Mouse (Mus musculus) mesoderm, embryonic 11.5 days (tissue): ENCODE results near the gene Trp53bp2.

Experiments used
- DNase-seq: peaks from one replicate; pipeline ENCODE4 v3.0.0-alpha.2; 2012; ENCODE audit warnings: low read depth, low spot score

The Trp53bp2 gene

DNA sequence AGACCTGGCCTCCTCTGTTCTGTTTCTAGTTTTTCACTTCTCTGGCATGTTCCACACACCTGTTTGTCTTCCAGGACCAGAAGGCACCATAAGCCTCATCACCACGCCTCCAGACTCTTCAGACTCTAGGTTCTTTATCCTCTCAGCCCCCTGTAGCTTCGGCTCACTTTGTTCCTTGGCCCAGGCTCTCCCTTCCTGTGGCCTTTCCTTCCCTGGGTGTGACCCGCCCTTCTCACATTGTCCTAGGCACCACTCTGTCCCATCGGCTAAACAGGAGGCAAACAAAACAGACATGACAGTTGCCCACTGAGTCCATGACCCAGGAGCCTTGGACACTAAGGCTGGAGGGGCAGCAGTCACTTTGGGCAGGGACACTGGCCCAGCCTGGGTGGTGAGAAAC, 91.3 kb downstream of the Trp53bp2 start:
- no peak for DNase-seq

DNA sequence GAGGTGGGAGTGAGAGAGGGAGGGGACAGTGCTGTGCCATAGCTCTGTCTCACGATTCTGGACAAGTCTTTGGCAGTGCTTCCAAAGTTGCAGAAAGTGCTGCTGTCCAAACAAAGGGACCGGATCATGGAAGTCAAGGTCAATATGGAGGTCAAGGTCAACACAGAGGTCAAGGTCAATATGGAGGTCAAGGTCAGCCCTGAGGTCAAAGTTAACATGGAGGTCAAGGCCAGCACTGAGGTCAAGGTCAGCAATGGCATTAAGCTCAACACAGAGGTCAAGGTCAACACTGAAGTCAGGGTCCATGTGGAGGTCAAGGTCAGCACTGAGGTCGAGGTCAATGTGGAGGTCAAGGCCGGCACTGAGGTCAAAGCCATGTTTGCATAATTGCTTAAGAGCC, 91.9 kb downstream of the Trp53bp2 start:
- DNase-seq: peak; percentile 60

DNA sequence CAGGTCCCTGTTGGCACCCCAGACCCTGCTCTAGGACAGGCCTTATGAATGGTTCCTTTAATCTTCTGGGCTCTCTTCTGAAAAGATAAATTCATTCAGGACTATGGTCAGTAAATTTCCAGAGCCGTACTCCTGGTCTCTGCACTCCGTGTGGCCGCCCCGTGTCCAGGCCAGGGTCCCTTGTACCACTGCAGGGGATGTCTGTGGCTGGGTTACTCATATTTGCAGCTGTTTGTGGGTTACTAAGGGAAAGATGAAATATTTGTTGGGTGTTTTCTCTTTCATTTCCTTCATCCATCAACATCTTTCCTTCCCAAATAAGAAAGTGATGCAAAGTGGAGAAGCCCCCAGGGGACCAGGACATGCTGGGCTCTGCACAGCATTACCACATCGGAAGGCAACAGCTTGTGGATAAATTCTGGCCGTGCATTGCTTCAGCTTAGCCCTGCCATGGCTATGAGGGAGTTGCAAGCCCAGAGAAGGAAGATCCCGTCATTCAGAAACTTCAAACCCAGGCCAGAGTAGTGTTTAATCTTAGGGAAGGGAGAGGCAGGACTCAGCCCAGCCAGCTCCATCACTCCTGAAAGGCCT, 92.9 kb downstream of the Trp53bp2 start:
- no peak for DNase-seq

DNA sequence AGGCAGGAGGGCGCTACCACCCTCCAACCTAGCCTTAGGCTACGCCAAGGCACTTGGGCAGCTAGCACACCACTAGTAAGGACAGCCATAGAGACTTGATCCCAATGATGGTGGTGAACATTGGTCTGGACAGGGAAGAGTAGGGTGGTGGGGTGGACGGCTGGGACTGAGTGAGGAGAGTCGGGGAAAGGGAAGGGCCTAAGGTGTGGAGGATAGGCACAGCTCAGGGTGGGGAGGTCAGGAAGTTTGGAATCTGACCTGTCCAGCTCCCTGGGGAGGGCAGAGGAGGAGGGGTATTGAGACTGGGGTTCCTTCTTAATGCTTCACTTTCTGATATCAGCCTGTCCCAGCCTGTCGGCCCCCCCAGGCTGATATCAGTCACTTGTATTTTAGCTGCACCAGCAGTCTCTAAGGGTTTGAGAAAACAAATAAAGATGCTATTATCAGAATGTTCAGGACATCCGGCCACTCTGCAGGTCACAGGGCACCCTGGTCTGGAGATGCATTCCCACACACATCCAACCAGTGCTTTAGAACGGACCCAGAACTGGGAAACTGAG, 93.6 kb downstream of the Trp53bp2 start:
- DNase-seq: no peak

DNA sequence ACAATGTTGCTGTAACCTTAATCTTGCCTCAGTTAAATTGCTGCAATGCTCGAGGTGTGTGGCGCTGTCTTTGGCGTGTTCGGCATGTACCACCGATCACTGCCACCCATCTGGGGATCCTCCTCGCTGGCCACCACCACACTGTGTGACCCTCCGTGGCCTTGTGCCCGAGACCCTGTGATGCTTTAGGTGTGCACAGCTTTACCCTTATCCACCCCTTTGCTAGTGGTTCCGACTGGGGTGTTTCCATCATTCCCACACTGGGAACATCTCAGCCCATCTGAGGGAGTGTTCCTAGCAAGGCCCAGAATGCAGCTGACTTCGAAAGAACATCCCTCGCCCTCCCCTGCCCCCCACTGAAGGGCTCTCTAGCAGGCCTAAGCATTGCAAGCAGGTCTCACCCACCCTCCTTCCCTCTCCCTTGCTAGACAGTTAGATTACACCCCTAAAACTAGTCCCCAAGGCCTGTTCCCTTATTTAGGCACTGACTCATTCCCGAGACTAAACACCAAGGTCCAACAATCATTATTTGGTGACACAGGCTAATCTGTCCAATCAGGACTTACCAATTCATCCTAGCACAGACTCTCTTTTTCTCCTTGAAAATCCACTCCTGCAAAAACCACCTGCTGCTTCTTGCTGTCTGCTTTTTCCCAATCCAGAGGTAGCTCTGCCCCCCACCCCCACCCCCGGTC, 94.4 kb downstream of the Trp53bp2 start:
- DNase-seq: no peak

DNA sequence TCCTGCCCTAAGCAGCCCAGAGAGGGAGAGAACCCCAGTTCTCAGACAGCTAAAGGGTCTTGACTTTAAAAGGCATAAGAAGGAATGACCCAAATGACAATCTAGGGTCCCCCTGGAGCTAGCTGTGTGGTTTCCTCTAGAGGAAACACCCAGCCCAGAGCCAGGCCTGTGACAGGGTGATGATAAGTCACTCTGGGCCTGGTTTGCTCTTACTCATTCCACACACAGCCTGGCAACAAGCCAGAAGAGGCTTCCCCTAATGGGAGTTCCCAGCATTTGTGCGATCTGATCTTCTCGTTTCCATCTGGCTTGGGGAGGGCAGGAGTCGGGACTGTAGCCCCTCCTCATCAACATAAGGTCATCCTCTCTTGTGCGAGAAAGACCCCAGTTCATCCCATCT, 95.3 kb downstream of the Trp53bp2 start:
- no peak for DNase-seq

DNA sequence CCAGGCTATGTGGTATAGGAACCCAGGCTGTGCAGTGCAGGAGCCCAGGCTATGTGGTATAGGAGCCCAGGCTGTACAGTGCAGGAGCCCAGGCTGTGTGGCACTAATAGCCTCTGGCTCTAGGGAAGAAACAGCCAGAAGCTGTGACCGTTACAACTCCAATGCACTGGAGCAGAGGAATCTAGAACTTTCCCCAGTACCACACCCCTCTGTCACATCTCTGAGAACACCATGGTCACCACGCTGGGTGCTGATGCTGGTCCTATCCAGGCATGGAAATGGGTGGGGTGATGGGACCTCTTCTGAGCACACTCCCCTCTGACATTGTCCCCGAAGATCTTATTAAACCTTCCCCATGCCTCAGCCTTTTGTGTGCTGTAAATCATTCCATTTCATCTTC, 96.3 kb downstream of the Trp53bp2 start:
- DNase-seq: no peak

DNA sequence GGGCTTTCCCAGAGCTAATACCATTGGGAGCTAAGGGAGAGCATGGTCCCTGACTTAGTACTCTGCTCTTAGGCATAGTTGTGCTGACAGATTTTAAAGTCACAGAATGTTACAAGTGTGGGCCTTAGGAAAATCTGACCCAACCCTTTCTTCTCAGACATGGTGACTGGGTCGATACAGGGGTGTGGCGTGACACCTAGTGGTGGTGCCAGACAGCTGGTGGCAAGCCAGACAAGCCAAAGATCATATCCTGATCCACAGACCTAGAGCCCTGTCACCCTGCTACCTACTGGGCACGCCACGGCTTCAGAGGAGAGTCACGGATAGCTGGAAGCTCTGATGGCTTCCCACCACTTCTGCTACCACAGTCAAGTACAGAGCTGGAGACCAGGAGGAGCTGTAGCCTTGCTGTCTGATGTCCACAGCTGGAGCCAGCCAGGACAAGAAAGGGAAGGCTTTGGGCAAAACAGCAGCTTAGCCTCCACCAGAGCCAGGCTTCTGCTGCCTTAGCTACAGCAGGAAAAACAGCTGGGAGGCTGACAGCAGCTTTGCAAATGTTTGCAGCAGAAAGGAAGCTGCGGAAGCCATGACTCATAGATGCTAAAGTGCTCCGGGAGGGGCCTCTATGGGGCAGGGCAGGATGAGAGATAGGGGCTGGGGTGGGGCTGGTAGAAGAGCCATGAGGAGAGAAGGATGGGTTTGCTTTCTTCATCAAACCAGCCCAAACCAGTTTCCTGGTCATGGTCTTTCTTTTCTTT, 97.4 kb downstream of the Trp53bp2 start:
- DNase-seq: no peak

DNA sequence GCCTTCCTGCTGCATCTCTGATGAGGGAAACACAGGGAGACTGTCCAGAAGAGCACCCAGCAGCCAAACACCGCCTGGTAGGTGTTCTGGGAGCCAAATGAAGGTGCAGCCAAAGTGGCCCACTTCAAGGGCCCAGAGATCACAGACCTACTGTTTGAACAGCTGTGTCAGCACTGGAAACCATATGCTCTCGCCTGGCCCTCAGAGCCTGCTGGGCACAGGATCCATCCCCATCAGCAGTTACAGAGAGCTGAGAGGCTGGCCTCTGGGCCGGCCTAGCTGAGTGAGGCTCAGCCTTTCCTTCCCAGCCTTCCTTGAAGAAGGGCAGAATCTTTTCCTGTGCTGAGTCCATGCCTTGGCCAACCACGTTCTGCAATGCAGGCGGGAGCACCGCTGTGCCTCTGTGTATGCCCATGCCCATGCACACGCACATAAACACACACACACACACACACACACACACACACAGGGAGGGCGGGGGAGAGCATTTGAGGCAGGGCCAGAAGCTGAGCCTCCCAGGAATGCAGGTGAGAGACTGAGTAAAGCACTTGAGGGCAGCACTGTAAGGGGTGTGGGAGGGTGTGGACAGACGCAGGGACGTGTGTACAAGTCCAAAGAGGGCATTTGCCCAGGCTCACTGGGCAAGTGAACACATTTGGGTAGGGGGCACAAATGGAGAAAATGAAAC, 100.3 kb downstream of the Trp53bp2 start:
- no peak for DNase-seq

DNA sequence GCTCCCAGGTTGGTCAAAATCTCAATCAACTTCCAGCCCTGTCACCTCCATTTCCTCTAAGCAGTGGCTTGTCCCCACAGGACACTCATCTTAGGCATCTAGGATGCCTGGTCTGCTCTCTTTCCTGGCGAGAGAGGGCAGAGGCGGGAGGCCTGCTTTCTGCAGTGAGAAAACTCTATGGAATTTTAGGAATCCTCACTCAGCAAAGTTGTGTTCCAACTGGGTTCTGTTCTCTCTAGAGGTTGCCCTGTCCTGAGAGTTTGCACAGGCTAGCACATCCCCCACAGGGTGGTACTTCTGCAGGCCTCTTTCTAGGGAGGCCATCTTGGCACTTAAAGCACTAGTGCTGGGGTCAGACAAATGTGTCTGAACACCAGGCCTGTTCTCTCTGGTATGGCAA, 102.1 kb downstream of the Trp53bp2 start:
- no peak for DNase-seq

DNA sequence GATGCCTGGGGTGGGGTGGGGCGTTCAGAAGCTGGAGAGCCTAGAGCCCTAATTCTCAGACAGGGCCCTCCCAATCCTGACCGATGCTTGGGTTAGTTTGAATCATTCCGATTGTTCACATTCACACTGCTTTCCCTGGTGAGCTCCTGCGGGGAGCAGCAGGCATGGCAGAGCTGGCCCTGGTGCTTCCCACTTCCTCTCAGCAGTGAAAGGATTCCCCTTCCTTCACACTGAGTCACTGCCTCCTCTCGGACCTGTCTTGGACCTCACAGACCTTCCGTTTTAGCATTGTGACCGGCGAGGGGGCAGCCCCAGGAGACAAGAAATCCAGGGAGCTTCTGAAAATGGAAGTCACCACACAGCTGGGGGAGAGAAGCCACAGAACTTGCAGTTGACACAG, 102.8 kb downstream of the Trp53bp2 start:
- no peak for DNase-seq
